Mouse (Mus musculus) intestine, embryonic 14.5 days (tissue): Measurements from ENCODE around the gene Mme. TPM values are rescaled to one million over a fixed set of nuclear protein-coding genes. Genes with fewer than 3 reads are reported as not detected.

Experiments used
- ATAC-seq: fragments of 200-750 bp; cut with Nextera tagmentation; replicated peaks from 2 replicates; pipeline ENCODE4 v1.8.0; 2017; ENCODE audit warnings: low read depth, moderate number of reproducible peaks, moderate TSS enrichment, moderate library complexity; ENCODE audit not compliant: low FRiP score, low TSS enrichment
- DNase-seq: peaks from one replicate; pipeline ENCODE4 v3.0.0-alpha.2; 2018; ENCODE audit warnings: low spot score
- H3K27ac ChIP-seq: fragments of 300-500 bp; sonication (generic); 2 replicates; pipeline ENCODE4 v1.5.1; 2014; ENCODE audit warnings: low read depth, mild to moderate bottlenecking, control low read depth
- H3K27me3 ChIP-seq: fragments of 300-500 bp; sonication (generic); replicated peaks from 2 replicates; pipeline ENCODE4 v1.6.1; 2014; ENCODE audit warnings: low read length, control low read depth; ENCODE audit not compliant: control insufficient read depth, insufficient read depth
- H3K36me3 ChIP-seq: fragments of 300-500 bp; sonication (generic); 2 replicates; pipeline ENCODE4 v1.6.1; 2014; ENCODE audit warnings: low read length, control low read depth; ENCODE audit not compliant: control insufficient read depth, insufficient read depth
- H3K4me1 ChIP-seq: fragments of 300-500 bp; sonication (generic); replicated peaks from 2 replicates; pipeline ENCODE4 v1.6.1; 2014; ENCODE audit warnings: low read length, control low read depth, mixed read lengths; ENCODE audit not compliant: control insufficient read depth, insufficient read depth
- H3K4me2 ChIP-seq: fragments of 300-500 bp; sonication (generic); 2 replicates; pipeline ENCODE4 v1.6.1; 2014; ENCODE audit warnings: low read length
- H3K4me3 ChIP-seq: fragments of 300-500 bp; sonication (generic); 2 replicates; pipeline ENCODE4 v1.5.1; 2014; ENCODE audit warnings: low read depth, low read length, control low read depth, mixed read lengths
- H3K9ac ChIP-seq: fragments of 300-500 bp; sonication (generic); 2 replicates; pipeline ENCODE4 v1.6.1; 2014; ENCODE audit warnings: mild to moderate bottlenecking, low read length
- H3K9me3 ChIP-seq: fragments of 300-500 bp; sonication (generic); 2 replicates; pipeline ENCODE4 v1.6.1; 2016; ENCODE audit warnings: low read length, control low read depth; ENCODE audit not compliant: control insufficient read depth
- WGBS: fragments of 180-500 bp; shearing (Covaris S2); extraction: QIAGEN DNeasy Blood & Tissue Kit; methylation state at CpG from one replicate; pipeline ENCODE4 v1.1.7; 2014; 5-methylcytosine and 5-hydroxymethylcytosine counted together
- polyA plus RNA-seq: library from polyadenylated mRNA; unstranded; fragments of >200 nt; fragmentation: Nextera tagmentation; extraction: Ambion mirVana; gene quantifications from 2 replicates; pipeline ENCODE4 v1.2.1, GENCODE M21; 2014

The Mme gene
- polyA plus RNA-seq, 1 experiment from 2014 or later, result 1.2 TPM

- Histone ChIP-seq H3K27ac (no peak overlapping the region), H3K9ac (no peak overlapping the region), H3K36me3 (no peaks in the 10 kb centered on the region), H3K27me3 (no peaks in the 10 kb centered on the region), H3K4me2 (no peak overlapping the region), H3K4me3 (no peak overlapping the region), H3K9me3 (no peaks in the 10 kb centered on the region), H3K4me1 (no peaks in the 10 kb centered on the region)
- DNase-seq, result no peak
- no peak for ATAC-seq
- 87% methylated on average over 3 of the region's 3 CpGs for WGBS
These were observed 99.2 kb downstream of the Mme start for GRCm38 (mm10) chr3:63340546-63340945.

GRCm38 (mm10) chr3:63341481-63341880 lies 100.1 kb downstream of the Mme start:
- Histone ChIP-seq H3K9me3 (no peaks in the 10 kb centered on the region), H3K36me3 (no peaks in the 10 kb centered on the region), H3K4me1 (no peaks in the 10 kb centered on the region), H3K27ac (no peak overlapping the region), H3K4me2 (no peak overlapping the region), H3K9ac (no peak overlapping the region), H3K27me3 (no peaks in the 10 kb centered on the region), H3K4me3 (no peak overlapping the region)
- ATAC-seq (no peak), DNase-seq (no peak)
- WGBS, result 92% methylated on average over 4 of the region's 4 CpGs

- Histone ChIP-seq H3K27ac (no peak overlapping the region), H3K4me2 (no peak overlapping the region), H3K9ac (no peak overlapping the region), H3K27me3 (no peaks in the 10 kb centered on the region), H3K9me3 (no peaks in the 10 kb centered on the region), H3K4me3 (no peak overlapping the region), H3K4me1 (no peaks in the 10 kb centered on the region), H3K36me3 (no peaks in the 10 kb centered on the region)
- ATAC-seq, result no peak
- no peak for DNase-seq
- 80% methylated on average over 5 of the region's 5 CpGs for WGBS
These were observed 103.7 kb downstream of the Mme start for GRCm38 (mm10) chr3:63344998-63345397.

- ATAC-seq, result no peak
- Histone ChIP-seq H3K36me3 (no peaks in the 10 kb centered on the region), H3K27me3 (no peaks in the 10 kb centered on the region), H3K27ac (no peak overlapping the region), H3K4me1 (no peaks in the 10 kb centered on the region), H3K4me3 (no peak overlapping the region), H3K9me3 (no peaks in the 10 kb centered on the region), H3K4me2 (no peak overlapping the region), H3K9ac (no peak overlapping the region)
- WGBS, result 75% methylated on average over 2 of the region's 2 CpGs
- DNase-seq, result no peak
These were observed 107.6 kb downstream of the Mme start for GRCm38 (mm10) chr3:63348893-63349426.

- Histone ChIP-seq H3K9me3 (no peaks in the 10 kb centered on the region), H3K4me3 (no peak overlapping the region), H3K36me3 (no peaks in the 10 kb centered on the region), H3K4me2 (no peak overlapping the region), H3K27ac (no peak overlapping the region), H3K9ac (no peak overlapping the region), H3K4me1 (no peaks in the 10 kb centered on the region), H3K27me3 (no peaks in the 10 kb centered on the region)
- ATAC-seq (no peak), DNase-seq (no peak)
- 74% methylated on average over 4 of the region's 4 CpGs for WGBS
These were observed 108.9 kb downstream of the Mme start for GRCm38 (mm10) chr3:63350242-63350641.

- no peaks in the 10 kb centered on the region for H3K9me3 ChIP-seq
- ATAC-seq (no peak), DNase-seq (no peak)
- no peaks in the 10 kb centered on the region for H3K36me3 ChIP-seq
- 50% methylated on average over 3 of the region's 3 CpGs for WGBS
- H3K4me3 ChIP-seq, result no peak overlapping the region
- H3K9ac ChIP-seq, result no peak overlapping the region
- H3K4me1 ChIP-seq, result no peaks in the 10 kb centered on the region
- H3K27me3 ChIP-seq, result no peaks in the 10 kb centered on the region
- no peak overlapping the region for H3K4me2 ChIP-seq
- H3K27ac ChIP-seq, result no peak overlapping the region
These were observed 109.4 kb downstream of the Mme start for GRCm38 (mm10) chr3:63350704-63351103.

- no peak overlapping the region for H3K27ac ChIP-seq
- H3K36me3 ChIP-seq, result no peaks in the 10 kb centered on the region
- no peaks in the 10 kb centered on the region for H3K27me3 ChIP-seq
- H3K4me1 ChIP-seq, result no peaks in the 10 kb centered on the region
- WGBS, result 82% methylated on average over 1 of the region's 1 CpGs
- no peak for ATAC-seq
- no peak for DNase-seq
- no peak overlapping the region for H3K9ac ChIP-seq
- H3K4me2 ChIP-seq, result no peak overlapping the region
- no peaks in the 10 kb centered on the region for H3K9me3 ChIP-seq
- no peak overlapping the region for H3K4me3 ChIP-seq
These were observed 110.4 kb downstream of the Mme start for GRCm38 (mm10) chr3:63351680-63352260.

GRCm38 (mm10) chr3:63359512-63359911 lies 118.2 kb downstream of the Mme start:
- Histone ChIP-seq H3K4me1 (no peaks in the 10 kb centered on the region), H3K4me2 (no peak overlapping the region), H3K9ac (no peak overlapping the region), H3K9me3 (no peaks in the 10 kb centered on the region), H3K27ac (no peak overlapping the region), H3K36me3 (no peaks in the 10 kb centered on the region), H3K27me3 (no peaks in the 10 kb centered on the region), H3K4me3 (no peak overlapping the region)
- DNase-seq (no peak), ATAC-seq (no peak)
- WGBS, result 85% methylated on average over 1 of the region's 1 CpGs

- DNase-seq (no peak), ATAC-seq (no peak)
- H3K4me3 ChIP-seq, result no peak overlapping the region
- no peak overlapping the region for H3K27ac ChIP-seq
- H3K27me3 ChIP-seq, result no peaks in the 10 kb centered on the region
- H3K36me3 ChIP-seq, result no peaks in the 10 kb centered on the region
- H3K9ac ChIP-seq, result no peak overlapping the region
- no peak overlapping the region for H3K4me2 ChIP-seq
- no peaks in the 10 kb centered on the region for H3K9me3 ChIP-seq
- no peaks in the 10 kb centered on the region for H3K4me1 ChIP-seq
- 43% methylated on average over 2 of the region's 2 CpGs for WGBS
These were observed 143.7 kb downstream of the Mme start for GRCm38 (mm10) chr3:63384989-63385388.
